Mouse (Mus musculus) liver, embryonic 15.5 days (tissue): ENCODE results near the gene Nf1. TPM values are rescaled to one million over a fixed set of nuclear protein-coding genes. Genes with fewer than 3 reads are reported as not detected.

Experiments used
- ATAC-seq: fragments of 200-750 bp; cut with Nextera tagmentation; 2 replicates; pipeline ENCODE4 v1.8.0; 2017; ENCODE audit warnings: moderate number of reproducible peaks, mild to moderate bottlenecking, moderate library complexity; ENCODE audit not compliant: insufficient read depth
- H3K27ac ChIP-seq: fragments of 300-500 bp; sonication (generic); replicated peaks from 2 replicates; pipeline ENCODE4 v1.5.1; 2015; ENCODE audit warnings: mild to moderate bottlenecking, inconsistent platforms
- H3K27me3 ChIP-seq: fragments of 300-500 bp; sonication (generic); 2 replicates; pipeline ENCODE4 v1.6.1; 2015; ENCODE audit warnings: mild to moderate bottlenecking, inconsistent platforms
- H3K36me3 ChIP-seq: fragments of 300-500 bp; sonication (generic); replicated peaks from 2 replicates; pipeline ENCODE4 v1.6.1; 2015; ENCODE audit warnings: moderate library complexity, mild to moderate bottlenecking, inconsistent platforms
- H3K4me1 ChIP-seq: fragments of 300-500 bp; sonication (generic); replicated peaks from 2 replicates; pipeline ENCODE4 v1.6.1; 2015; ENCODE audit warnings: inconsistent platforms
- H3K4me2 ChIP-seq: fragments of 300-500 bp; sonication (generic); 2 replicates; pipeline ENCODE4 v1.6.1; 2015; ENCODE audit warnings: moderate library complexity, mild to moderate bottlenecking, inconsistent platforms
- H3K4me3 ChIP-seq: fragments of 300-500 bp; sonication (generic); replicated peaks from 2 replicates; pipeline ENCODE4 v1.5.1; 2015; ENCODE audit warnings: mild to moderate bottlenecking, inconsistent platforms
- H3K9ac ChIP-seq: fragments of 300-500 bp; sonication (generic); 2 replicates; pipeline ENCODE4 v1.6.1; 2015; ENCODE audit warnings: moderate library complexity, mild to moderate bottlenecking, inconsistent platforms
- H3K9me3 ChIP-seq: fragments of 300-500 bp; sonication (generic); replicated peaks from 2 replicates; pipeline ENCODE4 v1.6.1; 2016; ENCODE audit warnings: inconsistent platforms
- WGBS: fragments of 180-500 bp; shearing (Covaris S2); methylation state at CpG from one replicate; pipeline ENCODE4 v1.1.7; 2015; ENCODE audit warnings: mixed read lengths; ENCODE audit not compliant: insufficient replicate concordance; 5-methylcytosine and 5-hydroxymethylcytosine counted together
- polyA plus RNA-seq: library from polyadenylated mRNA; unstranded; fragments of >200 nt; fragmentation: Nextera tagmentation; extraction: Ambion mirVana; gene quantifications from 2 replicates; pipeline ENCODE4 v1.2.1, GENCODE M21; 2015

The Nf1 gene
- polyA plus RNA-seq, 1 experiment from 2014 or later, result 1.0 TPM

DNA sequence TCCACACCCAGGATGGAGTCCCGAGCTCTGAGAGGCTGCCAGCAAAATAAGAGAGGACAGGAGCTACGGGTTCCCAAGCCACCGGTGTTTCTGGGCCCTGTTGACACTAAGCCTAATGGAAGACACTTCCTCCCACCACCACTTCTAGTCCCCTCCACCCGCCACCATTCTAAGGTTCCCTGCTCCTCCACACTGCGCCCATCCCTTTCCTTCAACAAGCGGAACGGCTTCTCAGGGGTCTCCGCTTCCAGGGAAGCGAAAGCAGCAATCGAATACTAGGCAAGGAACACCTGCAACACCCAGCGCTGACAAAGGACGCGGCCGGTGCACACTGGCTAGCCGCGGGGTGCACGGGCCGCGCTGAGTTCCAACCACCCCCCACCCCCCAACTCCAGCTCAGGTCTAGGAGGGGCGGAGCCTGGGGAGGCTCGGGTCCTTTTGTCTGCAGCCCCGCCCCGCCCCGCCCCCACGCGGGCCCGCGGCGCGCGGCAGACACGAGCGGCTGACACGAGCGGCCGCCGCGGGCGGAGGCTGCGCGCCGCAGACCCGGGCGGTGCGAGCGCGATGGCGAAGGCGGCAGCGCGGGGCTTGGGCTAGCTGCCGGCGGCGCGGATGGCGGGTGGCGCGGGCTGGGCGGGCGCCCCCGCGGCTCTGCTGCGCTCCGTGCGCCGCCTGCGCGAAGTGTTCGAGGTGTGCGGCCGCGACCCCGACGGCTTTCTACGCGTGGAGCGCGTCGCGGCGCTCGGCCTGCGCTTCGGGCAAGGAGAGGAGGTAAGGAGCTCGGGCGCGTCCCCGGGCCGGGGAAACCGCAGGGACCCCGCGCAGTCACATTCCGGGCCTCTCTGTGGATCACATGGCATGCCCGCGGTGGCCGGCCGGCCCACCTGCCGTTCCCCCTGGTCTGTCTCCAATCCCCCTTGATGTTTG lies 251.4 kb downstream of the Nf1 start, which contains the start of gene Rab11fip4:
Gene Rab11fip4 (plus strand): TSS at position 549 of the 927 bp plus-strand sequence.
- Histone ChIP-seq H3K4me1 (peaks cover 9% of the 10 kb centered on the region; the same call in 1 of the 2 replicates), H3K27me3 (peaks cover 75% of the 10 kb centered on the region), H3K27ac (no peak within 1 kb of the TSS), H3K36me3 (no peaks in the 10 kb centered on the region), H3K4me3 (peak within 1 kb of the TSS; percentile 48), H3K9ac (no peak within 1 kb of the TSS), H3K9me3 (no peaks in the 10 kb centered on the region), H3K4me2 (peak within 1 kb of the TSS; percentile 69)
- WGBS, result 2% methylated on average over 98 of the region's 98 CpGs
- ATAC-seq, result no peak

DNA sequence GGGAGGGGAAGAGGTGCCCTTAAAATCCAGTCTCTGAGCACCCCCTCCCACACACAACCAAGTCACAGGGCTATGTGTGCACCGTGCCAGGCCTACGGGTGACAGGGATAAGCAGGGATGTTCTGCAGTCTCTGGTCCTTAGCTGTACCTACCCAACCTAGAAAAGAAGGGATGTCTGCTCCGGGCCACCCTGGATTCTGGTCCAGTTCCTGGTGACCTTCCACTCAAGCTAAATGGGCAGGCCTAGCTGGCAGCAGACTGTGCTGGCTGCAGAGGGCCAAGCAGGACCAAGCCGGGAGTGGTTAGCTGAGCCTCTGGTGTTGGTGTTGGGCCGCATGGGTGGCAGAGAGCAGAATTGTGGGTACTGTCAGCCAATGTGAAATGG lies 252.1 kb downstream of the Nf1 start:
- H3K4me2 ChIP-seq, result peak overlapping the region; percentile 69
- H3K27ac ChIP-seq, result no peak overlapping the region
- H3K27me3 ChIP-seq, result peaks cover 77% of the 10 kb centered on the region
- H3K9me3 ChIP-seq, result no peaks in the 10 kb centered on the region
- H3K36me3 ChIP-seq, result no peaks in the 10 kb centered on the region
- no peak for ATAC-seq
- H3K4me3 ChIP-seq, result peak overlapping the region; percentile 48; the same call in 1 of the 2 replicates
- peaks cover 9% of the 10 kb centered on the region; the same call in 1 of the 2 replicates for H3K4me1 ChIP-seq
- no peak overlapping the region for H3K9ac ChIP-seq
- 30% methylated on average over 5 of the region's 5 CpGs for WGBS

DNA sequence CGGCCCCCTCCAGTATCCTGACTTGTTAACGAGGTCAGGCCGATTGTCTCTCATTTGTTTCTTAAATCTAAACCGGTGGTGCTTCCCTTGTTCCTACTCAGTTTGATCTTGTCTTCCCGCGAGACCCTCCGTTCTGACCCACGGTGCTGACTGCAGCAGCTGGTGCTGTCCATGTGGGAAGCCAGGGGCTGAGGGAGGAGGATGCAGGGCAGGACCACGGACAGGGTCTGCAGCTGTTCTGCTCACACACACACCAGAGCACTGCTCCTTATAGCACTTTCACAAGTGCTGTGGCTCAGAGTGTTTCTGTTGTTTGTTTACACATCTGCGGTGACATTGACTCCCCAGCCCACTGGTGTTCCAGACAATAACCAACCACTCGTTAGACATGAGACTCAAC lies 254.0 kb downstream of the Nf1 start:
- 29% methylated on average over 11 of the region's 11 CpGs for WGBS
- no peak overlapping the region for H3K4me3 ChIP-seq
- H3K36me3 ChIP-seq, result no peaks in the 10 kb centered on the region
- peaks cover 74% of the 10 kb centered on the region for H3K27me3 ChIP-seq
- H3K27ac ChIP-seq, result no peak overlapping the region
- H3K4me2 ChIP-seq, result no peak overlapping the region
- no peak for ATAC-seq
- H3K9ac ChIP-seq, result no peak overlapping the region
- H3K9me3 ChIP-seq, result no peaks in the 10 kb centered on the region
- H3K4me1 ChIP-seq, result peaks cover 9% of the 10 kb centered on the region; the same call in 1 of the 2 replicates

GRCm38 (mm10) chr11:79610454-79610853 lies 271.0 kb downstream of the Nf1 start:
- WGBS, result 54% methylated on average over 2 of the region's 2 CpGs
- Histone ChIP-seq H3K9ac (no peak overlapping the region), H3K27ac (no peak overlapping the region)

GRCm38 (mm10) chr11:79611011-79611666 lies 271.6 kb downstream of the Nf1 start:
- H3K9me3 ChIP-seq, result no peaks in the 10 kb centered on the region
- ATAC-seq, result peak; percentile 25; the same call in 1 of the 2 replicates
- no peak overlapping the region for H3K9ac ChIP-seq
- 26% methylated on average over 13 of the region's 13 CpGs for WGBS
- no peak overlapping the region for H3K4me2 ChIP-seq
- no peak overlapping the region for H3K4me3 ChIP-seq
- H3K27ac ChIP-seq, result no peak overlapping the region
- peaks cover 3% of the 10 kb centered on the region; the same call in 1 of the 2 replicates for H3K27me3 ChIP-seq
- H3K36me3 ChIP-seq, result no peaks in the 10 kb centered on the region
- peaks cover 17% of the 10 kb centered on the region for H3K4me1 ChIP-seq

More at GRCm38 (mm10) chr11:79610454-79610853, 271.0 kb downstream of the Nf1 start:
- Histone ChIP-seq H3K4me3 (no peak overlapping the region), H3K4me2 (no peak overlapping the region), H3K9me3 (no peaks in the 10 kb centered on the region), H3K4me1 (peaks cover 17% of the 10 kb centered on the region), H3K36me3 (no peaks in the 10 kb centered on the region), H3K27me3 (no peaks in the 10 kb centered on the region)
- ATAC-seq, result no peak

DNA sequence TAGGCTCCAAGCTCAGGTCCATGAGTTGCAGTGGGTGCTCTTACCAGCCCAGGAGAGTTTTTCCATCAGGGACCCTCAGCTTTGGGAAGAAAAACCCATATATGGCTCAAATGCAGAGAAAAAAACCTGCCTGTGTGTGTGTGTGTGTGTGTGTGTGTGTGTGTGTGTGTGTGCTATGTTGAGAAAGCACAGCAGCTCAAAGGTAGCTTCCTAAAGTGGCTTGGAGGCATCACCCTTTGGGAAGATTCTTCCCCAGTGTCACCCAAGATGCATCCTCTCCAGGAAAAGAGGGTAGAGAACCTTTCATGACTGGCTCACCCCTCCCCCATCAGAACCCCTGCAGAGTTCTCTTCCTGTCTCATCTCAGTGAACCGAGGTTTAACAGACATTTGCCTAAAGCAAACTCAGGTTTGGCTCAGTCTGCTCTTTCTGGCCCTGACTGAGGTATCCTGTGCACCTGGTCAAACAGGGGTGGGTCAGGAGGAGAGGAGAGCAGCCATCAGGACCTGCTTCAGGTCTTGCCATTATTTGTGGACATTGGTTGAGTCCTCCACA lies 272.6 kb downstream of the Nf1 start:
- H3K4me2 ChIP-seq, result no peak overlapping the region

DNA sequence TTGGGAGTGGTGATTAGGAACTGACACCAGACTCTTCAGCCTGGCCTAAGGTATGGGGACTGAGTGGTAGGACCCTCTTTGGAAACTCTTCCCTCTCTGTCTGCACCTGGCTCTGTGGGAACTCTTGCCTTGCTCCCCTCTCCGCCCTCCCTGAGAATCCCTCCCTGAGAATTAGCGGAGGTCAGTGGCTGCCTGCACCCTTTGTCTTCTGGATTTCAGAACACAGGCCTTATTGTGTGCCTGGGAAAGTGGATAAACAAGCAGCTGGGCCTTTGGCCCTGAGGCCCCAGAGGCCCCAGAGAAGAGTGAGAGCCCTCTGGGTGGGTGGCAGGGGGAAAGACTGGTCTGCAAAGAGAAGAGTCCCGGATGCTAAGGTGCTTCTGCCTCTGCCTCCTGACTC lies 273.6 kb downstream of the Nf1 start:
- 65% methylated on average over 3 of the region's 3 CpGs for WGBS
- no peaks in the 10 kb centered on the region for H3K9me3 ChIP-seq
- peaks cover 5% of the 10 kb centered on the region; the same call in 1 of the 2 replicates for H3K27me3 ChIP-seq
- H3K4me3 ChIP-seq, result no peak overlapping the region
- H3K4me2 ChIP-seq, result no peak overlapping the region
- H3K9ac ChIP-seq, result no peak overlapping the region
- ATAC-seq, result no peak
- H3K36me3 ChIP-seq, result no peaks in the 10 kb centered on the region
- H3K4me1 ChIP-seq, result peaks cover 17% of the 10 kb centered on the region
- H3K27ac ChIP-seq, result no peak overlapping the region

More for the DNA sequence above, 272.6 kb downstream of the Nf1 start:
- no peaks in the 10 kb centered on the region for H3K36me3 ChIP-seq
- no peak for ATAC-seq
- peaks cover 17% of the 10 kb centered on the region for H3K4me1 ChIP-seq
- no peaks in the 10 kb centered on the region for H3K9me3 ChIP-seq
- no peak overlapping the region for H3K27ac ChIP-seq
- no peak overlapping the region for H3K9ac ChIP-seq
- WGBS, result 0% methylated on average over 1 of the region's 1 CpGs
- no peak overlapping the region for H3K4me3 ChIP-seq
- H3K27me3 ChIP-seq, result peaks cover 5% of the 10 kb centered on the region; the same call in 1 of the 2 replicates

- Histone ChIP-seq H3K9me3 (no peaks in the 10 kb centered on the region), H3K4me3 (no peak overlapping the region), H3K36me3 (no peaks in the 10 kb centered on the region), H3K27ac (no peak overlapping the region), H3K4me2 (no peak overlapping the region), H3K9ac (no peak overlapping the region), H3K4me1 (peaks cover 17% of the 10 kb centered on the region), H3K27me3 (peaks cover 5% of the 10 kb centered on the region; the same call in 1 of the 2 replicates)
- WGBS, result 43% methylated on average over 4 of the region's 4 CpGs
- no peak for ATAC-seq
Measured at GRCm38 (mm10) chr11:79613711-79614110, 274.2 kb downstream of the Nf1 start.

DNA sequence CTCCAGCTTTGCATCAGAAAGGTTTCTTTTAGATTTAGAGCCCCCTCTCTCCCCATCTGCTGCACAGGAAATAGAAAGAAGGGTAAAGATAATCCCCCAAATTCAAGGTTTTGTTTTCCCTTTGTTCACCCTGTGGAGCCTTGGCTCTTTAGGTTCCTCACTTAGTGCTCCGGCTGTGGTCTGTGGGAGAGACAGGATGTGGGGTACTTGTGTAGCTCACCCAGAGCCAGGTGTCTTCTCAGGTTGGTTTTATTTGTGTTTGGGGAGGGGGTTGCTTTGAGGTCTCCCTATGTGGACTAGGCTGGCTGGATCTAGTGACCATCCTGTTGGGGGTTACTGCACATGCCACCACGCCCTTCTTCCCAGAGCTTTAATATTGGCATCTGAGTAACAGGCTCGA lies 275.4 kb downstream of the Nf1 start:
- no peak for ATAC-seq
- Histone ChIP-seq H3K27ac (no peak overlapping the region), H3K36me3 (no peaks in the 10 kb centered on the region), H3K4me2 (no peak overlapping the region), H3K27me3 (peaks cover 5% of the 10 kb centered on the region; the same call in 1 of the 2 replicates), H3K9me3 (no peaks in the 10 kb centered on the region), H3K4me3 (no peak overlapping the region), H3K9ac (no peak overlapping the region), H3K4me1 (peaks cover 17% of the 10 kb centered on the region)
- WGBS, result 59% methylated on average over 3 of the region's 3 CpGs

- Histone ChIP-seq H3K27ac (no peak overlapping the region), H3K4me2 (no peak overlapping the region), H3K4me3 (no peak overlapping the region), H3K36me3 (no peaks in the 10 kb centered on the region), H3K9me3 (no peaks in the 10 kb centered on the region), H3K27me3 (peaks cover 5% of the 10 kb centered on the region; the same call in 1 of the 2 replicates), H3K4me1 (peaks cover 11% of the 10 kb centered on the region), H3K9ac (no peak overlapping the region)
- 45% methylated on average over 5 of the region's 5 CpGs for WGBS
- ATAC-seq, result no peak
Measured at GRCm38 (mm10) chr11:79615871-79616270, 276.4 kb downstream of the Nf1 start.

DNA sequence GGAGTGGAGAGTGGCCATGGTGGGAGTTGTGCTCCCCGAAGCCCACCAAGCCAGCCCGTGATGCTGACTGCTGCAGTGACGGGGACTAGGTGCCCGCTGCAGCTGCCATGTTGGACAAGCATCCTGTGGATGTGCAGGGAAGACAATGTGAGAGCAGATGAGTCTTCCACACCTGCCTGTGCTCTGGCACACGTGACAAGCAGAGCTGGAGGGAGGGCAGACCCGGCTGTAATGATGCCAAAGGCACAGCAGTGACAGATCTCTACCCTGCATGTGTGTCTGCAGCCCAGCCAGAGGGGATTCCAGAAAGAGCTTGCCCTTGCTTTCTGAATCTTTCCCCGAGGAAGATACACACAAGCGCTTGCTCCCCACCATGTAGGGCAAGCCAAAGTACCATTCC lies 278.5 kb downstream of the Nf1 start:
- no peaks in the 10 kb centered on the region for H3K36me3 ChIP-seq
- no peak overlapping the region for H3K27ac ChIP-seq
- H3K27me3 ChIP-seq, result peaks cover 5% of the 10 kb centered on the region; the same call in 1 of the 2 replicates
- 57% methylated on average over 8 of the region's 8 CpGs for WGBS
- H3K4me3 ChIP-seq, result no peak overlapping the region
- H3K9ac ChIP-seq, result no peak overlapping the region
- no peaks in the 10 kb centered on the region for H3K9me3 ChIP-seq
- no peak for ATAC-seq
- H3K4me1 ChIP-seq, result no peaks in the 10 kb centered on the region
- no peak overlapping the region for H3K4me2 ChIP-seq
